Mouse (Mus musculus) mature B cell (primary cell): ENCODE measurements around the gene Ankrd2.

ENCODE experiments used
- in situ Hi-C: fragments of 300-500 bp; cut with MboI; formaldehyde crosslinking; loops from 2 replicates; pipeline ENCODE4 v1.14.3; 2019

Ankrd2 gene

DNA sequence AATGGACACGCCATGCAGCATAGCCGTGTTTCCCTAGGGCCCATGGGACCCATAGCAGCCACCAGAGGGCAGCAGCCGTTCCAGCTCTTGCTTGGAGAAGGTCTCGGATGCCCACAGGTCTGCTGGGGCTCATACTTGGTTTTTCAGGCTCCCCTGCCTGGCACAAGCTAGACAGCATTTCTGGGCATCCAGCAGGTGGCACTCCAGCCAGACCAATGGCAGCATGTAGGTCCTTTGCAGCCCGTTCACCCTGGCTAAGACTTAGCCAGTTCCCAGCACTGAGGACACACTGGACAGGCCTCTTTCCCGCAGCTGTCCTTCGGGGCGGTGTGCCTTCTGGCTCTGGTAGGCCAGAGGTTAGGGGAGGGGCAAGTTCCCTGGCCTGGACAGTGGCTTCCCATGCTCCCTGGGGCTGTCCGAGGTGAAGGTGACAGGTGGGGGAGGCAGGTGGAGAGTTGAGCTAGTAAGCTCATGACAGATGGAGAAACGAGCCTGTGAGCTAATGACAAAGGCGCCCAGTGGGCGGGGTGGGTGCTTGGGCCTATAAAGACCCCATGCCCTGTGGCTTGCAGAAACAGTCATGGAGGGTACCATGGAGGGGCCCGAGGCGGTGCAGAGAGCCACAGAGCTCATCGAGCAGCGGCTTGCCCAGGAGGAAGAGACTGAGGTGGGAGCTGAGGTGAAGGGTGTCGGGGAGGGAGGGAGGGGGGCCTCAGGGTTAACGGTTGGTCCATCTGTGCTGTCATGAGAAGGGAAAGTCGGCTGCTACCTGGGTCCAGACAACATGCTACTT, at the start of gene Ankrd2:
Gene Ankrd2 (plus strand): TSS at position 545 of the 793 bp plus-strand sequence.
- in situ Hi-C loops: no loop called here

DNA sequence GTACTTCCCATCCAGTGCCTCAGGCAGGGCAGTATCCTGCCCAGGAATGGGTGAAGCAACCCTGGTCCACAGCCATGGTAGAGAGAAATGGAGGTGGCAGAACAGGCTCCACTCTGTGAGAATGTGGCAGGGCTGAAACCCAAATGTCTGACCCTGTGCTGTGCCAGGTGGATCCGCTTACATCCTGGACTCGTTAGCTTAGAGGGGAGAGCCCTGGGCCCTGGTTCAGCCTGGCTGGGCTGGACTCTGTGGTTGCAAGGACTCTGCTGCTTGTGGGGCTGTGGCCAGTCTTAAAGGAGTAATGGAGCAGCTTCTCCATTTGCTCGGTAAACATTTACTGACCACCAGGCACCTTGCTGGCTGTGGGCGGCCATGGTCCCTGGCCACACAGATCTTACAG, 48.6 kb upstream of the Ankrd2 start:
- in situ Hi-C loops: no loop called here

DNA sequence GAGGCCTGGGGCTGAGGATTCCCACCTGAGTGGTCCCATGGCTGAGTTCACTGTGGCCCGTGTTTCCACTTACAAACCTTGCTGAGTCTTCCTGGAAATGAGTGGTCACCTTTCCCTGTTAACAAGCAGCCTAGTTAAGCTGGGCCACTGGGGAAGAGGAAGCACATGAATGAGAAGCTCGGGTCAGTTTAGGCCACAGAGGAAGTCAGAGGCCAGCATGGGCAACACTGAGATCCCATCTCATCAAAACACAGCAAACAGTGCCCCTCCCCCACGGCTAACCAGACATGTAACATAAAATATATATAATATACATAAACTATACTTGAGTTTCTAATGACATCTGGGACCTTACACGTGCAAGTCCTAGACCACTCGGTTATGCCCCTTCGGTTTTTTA, 46.0 kb upstream of the Ankrd2 start:
- in situ Hi-C loops: no loop called here

DNA sequence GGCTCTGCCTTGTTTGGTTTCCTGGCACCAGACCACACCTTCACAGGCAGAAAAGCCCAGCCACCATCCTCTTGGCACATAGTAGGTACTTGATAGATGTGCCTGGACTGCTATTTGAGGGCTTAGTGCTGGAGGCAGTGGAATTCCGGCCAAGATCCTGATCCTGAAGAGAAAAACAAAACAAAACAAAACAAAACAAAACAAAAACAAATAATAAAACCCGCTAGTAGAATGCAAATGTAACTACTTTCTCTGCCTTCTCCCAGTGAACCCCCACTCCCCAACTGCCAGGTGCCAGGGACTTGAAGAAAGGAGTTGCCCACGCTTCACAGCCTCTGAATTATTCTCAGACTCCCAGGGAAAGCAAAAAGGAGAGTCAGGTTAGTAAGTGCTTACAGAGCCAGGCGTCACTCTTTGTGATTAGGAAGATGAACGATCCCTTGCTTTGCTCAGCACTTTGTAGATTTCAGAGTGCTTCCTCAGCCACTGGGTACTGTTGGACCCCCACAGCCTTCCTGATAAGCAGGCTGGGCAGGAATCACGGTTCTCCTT, 43.8 kb upstream of the Ankrd2 start:
- in situ Hi-C loops: no loop called here

DNA sequence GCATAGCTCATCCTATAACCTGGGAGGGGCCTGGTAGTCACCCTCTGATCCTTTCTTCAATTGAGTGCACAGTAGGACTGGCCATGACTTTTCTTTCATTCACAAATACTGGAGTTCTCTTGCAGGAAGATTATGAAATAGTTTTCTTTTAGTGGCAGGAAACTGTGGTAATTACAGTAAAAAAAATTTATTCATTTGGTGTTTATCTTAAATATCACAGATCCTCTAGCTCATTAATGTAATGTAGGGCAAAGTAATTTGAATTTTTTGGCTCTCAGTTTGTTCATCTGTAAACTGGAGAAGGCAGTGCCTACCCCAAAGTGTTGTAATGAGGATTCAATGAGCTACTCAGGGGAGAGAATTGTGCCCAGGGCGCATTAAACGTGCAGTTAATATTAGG, 42.8 kb upstream of the Ankrd2 start:
- in situ Hi-C loops: no loop called here

DNA sequence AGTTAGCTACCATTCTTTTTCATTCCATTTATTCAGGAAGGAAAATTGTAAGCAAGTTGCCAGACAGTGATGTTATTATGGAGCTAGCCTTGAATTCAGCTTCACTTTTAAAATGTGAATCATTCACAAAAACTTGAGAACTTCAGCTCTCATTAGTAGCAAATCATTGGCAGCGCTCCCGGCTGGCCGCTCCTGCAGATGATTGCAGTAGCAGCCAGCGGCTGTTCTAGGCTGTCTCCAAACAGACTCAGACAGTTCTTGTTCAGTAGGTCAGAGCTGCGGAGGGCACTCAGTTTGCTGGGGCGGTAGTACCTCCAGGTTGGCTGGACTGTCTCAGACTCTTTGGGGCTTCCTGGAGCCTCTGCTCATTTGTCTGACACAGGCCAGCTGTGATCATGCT, 42.3 kb upstream of the Ankrd2 start:
- in situ Hi-C loops: no loop called here

DNA sequence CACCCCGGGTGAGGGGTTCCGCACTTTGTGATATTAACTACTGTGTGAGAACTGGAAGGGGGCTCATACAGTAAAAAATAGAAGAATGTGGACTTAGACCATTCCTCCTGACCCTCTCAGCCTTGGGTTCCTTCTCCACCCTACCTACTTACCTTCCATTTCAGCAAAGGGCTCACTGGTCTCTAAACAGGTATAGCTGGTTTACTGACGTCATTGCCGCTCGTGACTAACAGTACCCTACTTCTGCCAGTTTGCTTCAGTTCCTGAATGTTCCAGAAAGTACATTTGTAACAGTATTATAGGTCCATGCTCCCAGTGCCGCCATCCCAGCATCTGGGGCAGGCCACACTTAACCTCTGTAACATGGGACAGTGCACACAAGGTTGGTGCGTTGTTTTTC, 41.8 kb upstream of the Ankrd2 start:
- in situ Hi-C loops: no loop called here

DNA sequence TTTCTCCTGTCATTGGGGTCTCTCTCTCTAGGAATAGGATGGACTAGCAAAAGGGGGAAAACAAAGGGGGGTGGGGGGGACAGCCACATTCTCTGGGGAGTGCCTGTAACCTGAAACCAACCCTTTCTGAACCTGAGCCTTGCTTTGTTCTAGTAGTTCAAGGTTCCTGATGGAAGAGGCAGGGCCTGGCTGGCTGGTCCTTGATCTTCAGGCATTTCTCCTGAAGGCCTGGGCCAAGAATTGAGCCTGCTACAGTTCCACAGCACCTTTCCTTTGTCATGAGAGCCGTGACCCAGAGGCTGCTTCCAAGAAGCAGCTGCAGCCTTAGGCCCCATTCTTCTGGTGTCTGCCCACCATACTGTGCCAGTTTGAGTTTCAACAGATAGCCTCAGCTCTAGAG, 40.3 kb upstream of the Ankrd2 start:
- in situ Hi-C loops: no loop called here

DNA sequence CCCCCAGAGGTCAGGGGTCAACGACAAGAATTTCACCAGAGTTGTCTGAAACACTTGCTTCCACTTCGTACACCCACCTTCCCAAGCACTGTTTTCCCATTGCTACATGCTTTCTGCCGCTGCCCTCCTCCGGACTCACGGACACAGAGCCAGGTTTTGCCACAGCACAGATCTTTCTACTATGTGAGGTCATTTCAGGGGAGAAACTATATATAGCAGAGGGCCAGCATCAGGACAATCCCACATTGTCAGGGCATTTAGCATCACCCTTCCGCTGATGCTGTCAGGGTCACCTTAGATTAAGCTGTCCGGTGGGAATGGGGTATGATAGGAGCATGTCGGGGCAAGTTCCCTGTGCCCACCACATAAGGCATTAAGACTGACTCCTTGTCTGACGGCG, 38.7 kb upstream of the Ankrd2 start:
- in situ Hi-C loops: no loop called here

DNA sequence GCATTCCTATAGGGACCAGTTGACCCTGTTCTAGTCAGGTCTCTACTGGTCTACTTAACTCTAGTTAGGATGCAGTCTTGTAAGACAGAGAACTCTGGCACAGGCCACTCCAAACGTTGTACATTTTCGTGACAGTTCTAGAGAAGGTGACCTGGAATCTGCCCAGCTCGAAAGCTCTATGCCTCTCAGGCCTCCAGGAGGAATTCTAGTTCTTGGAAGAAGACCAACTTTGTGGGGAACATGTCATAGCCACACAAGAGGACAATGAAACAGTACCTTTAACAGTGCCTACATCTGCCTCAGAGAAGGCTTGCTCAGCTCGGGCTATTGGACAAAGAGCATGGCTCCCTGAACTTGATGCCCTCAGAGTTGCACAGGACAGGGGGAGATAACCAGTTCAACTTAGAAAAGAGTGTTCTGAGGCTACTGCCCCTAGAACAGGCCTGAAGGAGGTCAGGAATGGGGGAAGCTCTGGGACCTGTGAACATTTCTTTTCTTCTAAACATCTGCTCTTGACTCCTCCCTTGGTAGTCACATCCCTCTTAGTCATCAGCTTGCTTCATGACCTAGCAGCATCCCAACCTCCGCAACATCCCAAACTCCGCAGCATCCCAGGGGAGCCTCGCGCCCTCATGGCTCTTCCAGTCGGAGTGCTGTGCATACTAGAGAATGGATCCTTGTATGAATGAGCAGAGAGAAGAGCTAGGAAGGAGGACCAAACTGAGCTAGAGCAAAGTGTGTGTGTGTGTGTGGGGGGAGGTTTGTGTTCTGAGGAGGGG, 36.8 kb upstream of the Ankrd2 start:
- in situ Hi-C loops: no loop called here

DNA sequence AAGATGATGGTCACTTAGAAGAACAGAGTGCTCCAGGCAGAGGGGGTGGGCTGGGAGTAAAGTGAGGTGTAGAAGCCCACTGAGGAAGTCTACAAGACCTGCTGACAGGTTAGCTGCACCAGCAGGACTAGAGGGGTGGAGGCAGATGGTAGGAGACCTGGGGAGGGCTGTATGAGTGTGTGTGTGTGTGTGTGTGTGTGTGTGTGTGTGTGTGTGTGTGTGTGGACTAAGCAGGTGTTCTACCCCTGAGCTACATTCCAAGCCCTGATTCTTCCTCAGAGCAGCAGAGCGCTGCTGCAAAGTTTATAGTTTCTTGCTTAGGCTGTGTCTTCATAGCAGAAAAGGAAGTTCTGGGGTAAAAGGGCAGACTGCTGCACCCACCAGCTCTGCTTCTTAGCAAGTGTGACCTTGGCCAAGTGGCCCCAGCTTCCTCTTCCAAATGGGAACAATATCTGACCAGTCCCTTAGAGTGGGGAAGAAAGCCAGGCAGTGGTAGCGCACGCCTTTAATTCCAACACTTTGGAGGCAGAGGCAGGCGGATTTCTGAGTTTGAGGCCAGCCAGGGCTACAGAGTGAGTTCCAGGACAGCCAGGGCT, 36.0 kb upstream of the Ankrd2 start:
- in situ Hi-C loops: no loop called here

DNA sequence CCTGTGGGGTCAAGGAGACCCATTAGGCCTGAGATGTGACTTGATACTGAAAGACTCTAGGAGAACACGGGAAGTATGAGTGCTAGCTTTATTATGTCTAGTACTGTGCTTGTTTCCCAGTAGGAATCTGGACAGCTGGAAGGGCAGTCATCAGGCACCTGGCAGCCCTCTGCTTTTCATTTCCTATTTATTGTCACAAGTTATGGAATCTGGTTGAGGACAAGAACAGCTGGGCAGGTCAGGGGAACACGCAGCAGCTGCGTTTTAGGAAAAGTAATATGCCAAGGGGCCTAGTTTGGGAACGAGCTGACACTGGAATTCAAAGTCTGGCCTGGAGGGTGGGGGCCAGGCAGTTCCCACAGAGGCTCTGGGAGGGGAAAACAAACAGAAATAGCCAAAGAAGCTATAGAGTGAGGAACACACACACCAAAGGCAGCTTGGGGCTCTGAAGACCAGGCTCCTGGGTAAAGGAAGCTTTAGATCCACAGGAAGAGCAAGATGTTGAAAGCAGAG, 35.3 kb upstream of the Ankrd2 start:
- in situ Hi-C loops: no loop called here

DNA sequence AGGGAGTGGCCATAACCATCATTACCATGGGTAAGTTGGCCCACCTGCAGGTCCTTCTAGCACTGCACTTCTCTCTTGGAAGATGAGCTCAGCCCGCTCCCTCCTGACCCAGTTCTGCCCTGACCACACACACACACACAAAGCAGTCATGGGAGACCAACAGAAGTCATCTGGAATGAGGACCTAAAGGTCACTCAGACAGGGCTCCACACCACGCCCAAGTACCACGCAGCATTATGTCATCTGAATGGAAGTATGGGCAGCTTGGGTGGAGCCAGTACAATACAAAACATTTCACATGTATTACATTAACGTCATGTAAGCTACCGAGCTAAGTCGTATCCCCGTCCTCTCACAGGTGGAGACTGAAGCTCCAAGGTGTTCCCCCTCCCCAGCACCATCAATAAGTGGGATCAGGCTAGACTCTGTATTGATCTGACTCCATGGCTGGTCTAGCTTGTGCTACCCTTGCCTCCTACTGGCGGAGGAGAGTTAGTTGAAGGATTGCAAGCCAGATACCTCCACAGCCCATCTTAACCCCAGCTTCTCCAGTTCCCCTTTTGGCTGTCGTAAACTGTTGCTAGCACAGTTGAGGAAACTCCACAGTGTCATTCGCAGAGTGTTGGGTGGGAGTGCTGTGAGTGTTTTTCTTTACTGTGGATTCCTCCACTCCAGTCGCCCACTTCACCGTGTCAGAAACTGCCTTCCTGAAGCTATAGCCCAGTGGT, 34.4 kb upstream of the Ankrd2 start:
- in situ Hi-C loops: no loop called here

DNA sequence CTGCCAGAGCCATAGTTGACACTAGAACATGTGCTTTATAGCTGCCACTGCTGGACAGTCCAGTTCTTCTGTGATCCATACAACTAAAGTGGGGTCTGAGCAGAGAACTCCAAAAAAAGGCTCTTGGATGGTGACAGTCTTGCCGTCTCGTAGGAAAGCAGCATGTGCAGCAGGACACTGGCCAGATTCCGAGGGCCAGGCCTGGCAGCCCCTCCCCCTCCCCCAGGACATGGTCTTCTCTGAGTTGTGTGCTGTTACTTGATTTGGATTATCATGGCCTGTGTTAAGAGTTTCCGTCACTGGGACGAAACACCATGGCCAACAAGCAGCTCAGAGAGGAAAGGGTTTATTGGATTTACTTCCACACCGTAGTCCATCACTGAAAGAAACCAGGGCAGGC, 31.5 kb upstream of the Ankrd2 start:
- in situ Hi-C loops: no loop called here

DNA sequence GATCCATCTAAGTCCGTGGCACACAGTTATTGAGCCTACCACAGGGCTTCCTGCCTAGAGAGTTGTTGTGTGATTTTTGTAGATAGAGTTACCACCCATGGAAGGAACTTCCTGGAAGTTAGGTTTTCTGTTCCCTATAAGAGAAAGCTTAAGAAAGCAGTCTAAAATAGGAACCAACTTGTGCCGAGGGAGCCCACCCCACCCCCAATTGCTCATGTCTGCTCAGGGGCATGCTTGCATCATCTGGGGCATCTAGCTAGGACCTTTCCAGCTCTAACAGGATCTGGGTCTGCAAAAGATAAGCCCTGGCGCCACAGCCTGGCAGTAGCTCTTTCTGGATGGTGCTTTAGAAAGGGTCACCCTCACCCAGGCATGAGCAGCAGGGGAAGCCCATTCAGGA, 30.2 kb upstream of the Ankrd2 start:
- in situ Hi-C loops: no loop called here

DNA sequence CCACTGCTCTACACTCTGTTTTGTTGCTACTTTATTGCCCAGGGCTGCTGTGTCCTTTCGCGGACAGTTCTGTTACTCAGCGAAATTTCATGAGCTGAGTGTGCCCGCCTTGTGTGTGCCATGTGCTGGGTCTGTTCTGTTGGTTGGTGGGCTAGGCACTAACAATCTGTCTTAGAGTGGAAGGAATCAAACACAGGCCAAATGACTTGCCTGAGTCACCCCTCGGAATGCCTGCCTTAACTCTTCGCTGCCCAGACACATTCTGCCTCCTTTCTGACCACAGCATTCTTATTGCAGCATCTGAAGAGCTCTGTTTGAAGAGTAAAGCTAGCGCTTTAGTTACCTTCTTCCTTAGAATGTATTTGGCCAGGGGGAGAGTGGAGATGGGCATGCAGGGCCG, 29.2 kb upstream of the Ankrd2 start:
- in situ Hi-C loops: no loop called here

DNA sequence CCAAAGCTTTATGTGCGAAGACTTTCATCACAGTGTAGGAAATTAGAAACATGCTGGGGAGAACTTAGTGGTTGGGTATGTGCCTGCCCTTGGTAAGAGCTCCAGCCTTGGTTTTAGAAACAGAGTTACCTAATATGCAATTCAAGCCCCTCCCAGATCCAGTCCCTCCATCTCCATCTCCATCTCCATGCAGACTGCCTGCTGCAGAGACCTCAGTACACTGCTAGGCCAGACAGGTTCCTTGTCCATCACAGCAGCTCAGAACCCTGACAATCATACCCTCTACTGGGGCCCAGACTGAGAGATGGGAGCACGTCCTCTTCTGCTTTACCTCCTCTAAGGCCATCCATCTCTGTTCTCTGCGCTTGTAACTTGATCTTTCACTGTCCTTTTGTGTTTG, 27.2 kb upstream of the Ankrd2 start:
- in situ Hi-C loops: no loop called here

DNA sequence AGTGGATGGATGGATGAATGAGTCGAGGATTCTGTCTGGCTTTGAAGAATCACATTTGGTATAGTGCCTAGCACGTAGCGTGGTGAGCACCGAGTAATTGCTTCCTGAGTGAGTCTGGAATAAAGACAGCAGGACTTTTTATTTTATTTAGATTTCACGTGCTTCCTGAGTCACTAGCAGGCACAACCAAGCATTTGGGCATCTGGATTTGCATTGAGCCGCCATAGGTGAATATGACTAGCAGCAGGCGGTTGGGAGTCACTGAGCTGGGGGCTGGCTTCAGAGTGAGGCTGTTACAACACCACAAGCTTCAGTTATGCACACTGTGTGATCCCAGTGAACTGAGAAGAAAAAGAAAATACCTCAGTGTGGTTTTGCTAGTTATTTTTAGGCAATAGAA, 26.7 kb upstream of the Ankrd2 start:
- in situ Hi-C loops: no loop called here

DNA sequence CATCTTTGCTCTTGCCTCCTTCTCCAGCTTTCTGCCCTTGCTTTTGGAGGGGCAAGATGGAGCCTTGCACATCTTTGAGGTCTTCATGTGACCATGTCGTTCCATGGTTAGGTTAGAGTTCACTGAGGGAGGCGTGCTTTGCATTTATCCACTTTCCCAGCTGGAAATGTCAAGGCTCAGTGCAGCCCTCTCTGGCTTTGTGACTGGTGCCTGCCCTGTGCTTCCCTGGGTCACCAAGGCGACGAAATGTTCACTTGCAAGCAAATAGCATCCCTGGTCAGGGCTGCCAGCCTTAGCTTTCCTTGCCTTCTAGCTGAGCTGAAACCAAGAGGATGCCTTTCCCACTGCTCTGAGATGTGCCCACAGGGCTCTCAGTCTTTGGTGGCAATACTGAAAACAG, 25.4 kb upstream of the Ankrd2 start:
- in situ Hi-C loops: no loop called here

DNA sequence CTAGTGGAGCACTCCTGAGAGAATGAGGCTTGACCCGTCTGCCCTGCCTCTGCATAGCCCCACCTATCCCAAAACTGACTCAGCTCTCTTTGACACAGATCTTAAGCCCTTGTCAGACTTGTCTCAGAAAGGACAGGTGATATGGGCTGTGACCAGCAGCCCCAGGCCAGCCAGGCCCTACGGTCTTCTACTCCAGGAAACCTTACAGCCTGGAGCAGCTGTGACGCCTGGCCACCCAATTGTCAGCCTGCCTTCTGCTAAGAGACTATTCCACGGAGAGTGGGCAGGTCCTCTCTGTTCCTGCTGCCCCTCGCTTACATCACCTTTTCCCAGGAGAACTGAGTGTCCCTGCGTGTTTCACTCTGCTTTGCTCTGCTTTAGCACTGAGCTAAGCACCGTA, 24.7 kb upstream of the Ankrd2 start:
- in situ Hi-C loops: no loop called here

DNA sequence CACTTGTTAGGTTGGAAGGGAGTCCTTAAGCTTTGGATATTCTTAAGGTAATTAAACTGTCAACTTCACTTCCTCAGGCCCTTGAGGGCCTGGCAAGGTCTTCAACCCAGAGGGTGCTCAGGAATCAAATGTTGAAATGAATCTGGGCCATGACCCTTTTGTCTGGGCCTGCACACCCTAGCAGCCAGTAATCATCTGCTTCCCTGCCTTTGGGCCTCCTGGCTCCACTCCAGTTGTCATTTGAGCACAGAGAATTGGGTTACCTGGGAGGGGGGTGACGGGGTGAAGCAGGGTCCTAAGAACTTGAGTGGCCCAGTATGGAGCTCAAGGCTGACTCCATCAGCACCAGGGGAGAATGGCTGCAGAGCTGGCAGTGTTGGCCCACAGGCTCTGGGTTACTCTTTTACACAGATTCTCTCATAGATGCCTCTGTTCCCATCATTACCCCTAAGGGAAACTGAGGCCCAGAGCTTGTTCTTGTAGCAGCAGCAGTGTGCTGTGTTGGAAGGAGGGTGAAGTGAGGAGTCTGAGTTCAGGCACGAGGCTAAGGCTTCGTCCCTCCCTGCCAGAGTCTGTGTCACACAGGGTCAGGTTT, 21.5 kb upstream of the Ankrd2 start:
- in situ Hi-C loops: no loop called here

DNA sequence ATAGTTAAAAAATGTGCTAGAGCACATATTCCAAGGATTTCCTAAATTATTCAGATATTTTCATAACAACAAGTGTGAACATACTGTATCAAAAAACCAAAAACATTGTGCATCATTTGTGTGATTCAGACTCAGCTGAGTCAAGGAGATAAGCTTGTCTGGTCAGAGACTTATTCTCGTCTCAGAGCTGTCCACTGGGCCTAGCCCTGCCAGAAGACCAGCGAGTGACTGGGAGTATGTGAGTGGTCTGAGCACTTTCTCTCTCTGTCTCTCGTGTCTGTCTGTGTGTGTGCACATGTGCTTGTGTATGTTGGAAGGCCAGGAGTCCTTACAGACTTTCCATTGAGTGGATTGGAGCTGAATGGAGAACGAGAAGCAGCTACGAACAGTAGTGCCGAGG, 20.8 kb upstream of the Ankrd2 start:
- in situ Hi-C loops: no loop called here
